Mouse (Mus musculus) left cerebral cortex, adult 8-10 months (tissue): ENCODE results near the gene Prlr. TPM values are rescaled to one million over a fixed set of nuclear protein-coding genes. Genes with fewer than 3 reads are reported as not detected.

Source experiments
- DNase-seq, 2 experiments: peaks; one replicate each; pipeline ENCODE4 v3.0.0; 2022; ENCODE audit warnings: low spot score in 2 of 2
- total RNA-seq, 4 experiments: library from RNA; stranded (reverse); gene quantifications; 2 replicates each; pipeline ENCODE4 v1.2.4; 2022

Prlr gene
- total RNA-seq = 1 to 10 TPM; 1.6 to 8.0 (median 1.9) TPM

GRCm38 (mm10) chr15:10177083-10177482 lies at the start of gene Prlr:
TSS of gene Prlr (plus strand) at chr15:10177238.
- DNase-seq = no peak

- no peak for DNase-seq
Measured at GRCm38 (mm10) chr15:10133781-10134180, 43.3 kb upstream of the Prlr start.

- DNase-seq = no peak
Measured at GRCm38 (mm10) chr15:10134889-10135288, 42.1 kb upstream of the Prlr start.

- no peak for DNase-seq
Measured at GRCm38 (mm10) chr15:10144520-10144919, 32.5 kb upstream of the Prlr start.

GRCm38 (mm10) chr15:10148196-10148595 lies 28.8 kb upstream of the Prlr start:
- no peak for DNase-seq

GRCm38 (mm10) chr15:10160663-10161062 lies 16.4 kb upstream of the Prlr start:
- no peak for DNase-seq

GRCm38 (mm10) chr15:10175078-10175477 lies 2.0 kb upstream of the Prlr start:
- DNase-seq = peak in 1 of 2 experiments; percentile 11

- no peak for DNase-seq
Measured at GRCm38 (mm10) chr15:10175656-10176055, 1.4 kb upstream of the Prlr start.

- no peak for DNase-seq
Measured at GRCm38 (mm10) chr15:10177519-10178130, 587 bp downstream of the Prlr start.

- no peak for DNase-seq
Measured at GRCm38 (mm10) chr15:10178131-10178566, 1.1 kb downstream of the Prlr start.

GRCm38 (mm10) chr15:10180694-10181093 lies 3.7 kb downstream of the Prlr start:
- no peak for DNase-seq

- DNase-seq = no peak
Measured at GRCm38 (mm10) chr15:10192101-10192630, 15.1 kb downstream of the Prlr start.

- DNase-seq = no peak
Measured at GRCm38 (mm10) chr15:10200991-10201390, 24.0 kb downstream of the Prlr start.

- DNase-seq = no peak
Measured at GRCm38 (mm10) chr15:10202504-10203302, 25.7 kb downstream of the Prlr start.

GRCm38 (mm10) chr15:10210261-10210770 lies 33.3 kb downstream of the Prlr start:
- no peak for DNase-seq

- no peak for DNase-seq
Measured at GRCm38 (mm10) chr15:10211992-10212391, 35.0 kb downstream of the Prlr start.

GRCm38 (mm10) chr15:10213213-10213612 lies 36.2 kb downstream of the Prlr start:
- no peak for DNase-seq

GRCm38 (mm10) chr15:10213710-10214109 lies 36.7 kb downstream of the Prlr start:
- DNase-seq = no peak

GRCm38 (mm10) chr15:10215719-10216118 lies 38.7 kb downstream of the Prlr start:
- DNase-seq = no peak

GRCm38 (mm10) chr15:10216189-10216588 lies 39.2 kb downstream of the Prlr start:
- DNase-seq = no peak

GRCm38 (mm10) chr15:10223614-10224155 lies 46.6 kb downstream of the Prlr start:
- DNase-seq = no peak

- DNase-seq = no peak
Measured at GRCm38 (mm10) chr15:10225701-10226100, 48.7 kb downstream of the Prlr start.
